Mouse (Mus musculus) kidney, adult 11 months (tissue): ENCODE measurements around the gene Btbd3.

Experiments used
- DNase-seq: peaks from one replicate; pipeline ENCODE4 v3.0.0; 2022

Gene Btbd3

GRCm38 (mm10) chr2:138551516-138551915 lies 295.2 kb downstream of the Btbd3 start:
- peak; percentile 2 for DNase-seq

- DNase-seq, result peak; percentile 46
Measured at GRCm38 (mm10) chr2:138555106-138555862, 298.9 kb downstream of the Btbd3 start.

DNA sequence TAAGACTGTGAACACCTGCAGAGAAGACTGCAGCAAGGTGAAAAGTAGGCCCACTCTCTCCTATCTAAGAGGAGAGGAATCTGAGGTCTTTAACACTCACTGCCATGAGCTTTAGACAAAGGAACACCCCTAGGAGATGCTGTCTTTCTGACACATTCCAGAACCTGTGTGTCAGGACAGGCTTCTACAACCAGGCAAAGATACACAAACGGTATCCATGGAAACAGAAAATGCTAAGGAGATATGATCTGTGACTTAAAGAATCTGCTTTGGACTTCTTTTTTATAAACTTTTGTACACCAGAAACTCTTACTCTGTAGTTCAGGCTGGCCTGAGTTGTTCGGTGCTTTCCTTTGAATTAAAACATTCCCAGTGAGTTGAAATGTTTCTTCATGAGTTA lies 329.6 kb downstream of the Btbd3 start:
- DNase-seq, result no peak

DNA sequence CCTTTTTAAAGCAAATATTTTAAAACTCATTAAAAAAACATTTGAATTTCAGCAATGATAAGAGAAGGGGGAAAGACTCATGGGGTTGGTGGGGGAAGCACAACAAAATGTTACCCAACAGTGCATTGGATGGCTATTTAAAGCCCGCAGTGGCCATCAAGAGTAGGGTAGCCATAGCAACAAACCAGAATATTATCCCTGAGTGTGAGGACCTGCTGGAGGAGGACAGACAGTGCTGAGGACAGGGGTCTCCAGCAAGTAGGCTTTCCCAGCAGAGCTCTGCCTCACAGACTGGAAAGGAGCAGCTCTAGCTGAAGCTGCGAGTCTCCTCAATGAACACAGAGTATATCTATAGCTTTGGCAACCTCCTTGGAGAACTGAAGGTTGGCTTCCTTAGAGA lies 331.0 kb downstream of the Btbd3 start:
- DNase-seq, result no peak

- DNase-seq, result no peak
Measured at GRCm38 (mm10) chr2:138587795-138588545, 331.6 kb downstream of the Btbd3 start.

DNA sequence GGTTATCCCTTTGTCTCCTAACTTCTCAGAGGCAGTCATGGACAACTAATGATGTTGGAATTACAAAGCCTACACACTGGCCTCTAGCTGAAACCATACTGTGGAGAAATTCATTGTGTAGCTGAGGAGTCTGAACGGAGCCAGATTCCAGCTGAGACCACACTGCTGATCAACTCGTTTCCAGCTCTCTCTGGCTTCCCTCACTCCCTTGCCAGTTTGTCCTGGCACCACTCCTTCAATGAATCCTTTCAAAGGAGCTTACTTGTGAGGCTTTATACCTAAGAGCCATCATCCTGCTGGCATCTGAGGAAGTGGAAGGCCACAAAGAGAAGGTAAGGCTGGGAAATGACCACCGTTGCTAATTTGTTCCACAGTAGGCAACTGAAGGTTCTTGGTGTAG lies 332.7 kb downstream of the Btbd3 start:
- no peak for DNase-seq

GRCm38 (mm10) chr2:138590307-138590706 lies 333.9 kb downstream of the Btbd3 start:
- no peak for DNase-seq

- no peak for DNase-seq
Measured at GRCm38 (mm10) chr2:138612361-138612760, 356.0 kb downstream of the Btbd3 start.

- DNase-seq, result no peak
Measured at GRCm38 (mm10) chr2:138617501-138617900, 361.1 kb downstream of the Btbd3 start.
